9 mouse cellular contexts compared by ENCODE assay signal in genomic region chr12:57539551-57539985, GRCm38 (mm10). TPM values are rescaled to one million over a fixed set of nuclear protein-coding genes. Genes with fewer than 3 reads are reported as not detected.
DNase-seq lines count a peak whose midpoint lies in the region; ATAC-seq and TF ChIP-seq lines count a peak whose summit lies in the region.
"Had no signal": no experiment of that assay in that cellular context is flagged by ENCODE, and none has a peak within 500 bp of the region (broad histone marks: within the 10 kb centered on the region; RNA-seq: fewer than 3 reads in every experiment).

No protein-coding gene starts in this region.

- no peak for TF ChIP-seq CTCF in hindbrain, postnatal 0 days (IDR thresholded peaks at IDR 0.05; ENCODE audit: low read depth)

- H3K27ac ChIP-seq in hindbrain, embryonic 12.5 days = no peak overlapping the region
- no peak overlapping the region for H3K27ac ChIP-seq in hindbrain, postnatal 0 days
- no peak overlapping the region for H3K27ac ChIP-seq in brown adipose tissue, adult 24 weeks (replicated peaks; ENCODE audit: low read depth, low read length)
- peak overlapping the region; percentile 76 for H3K27ac ChIP-seq in midbrain, embryonic 13.5 days

- peaks cover 16% of the 10 kb centered on the region for H3K4me1 ChIP-seq in hindbrain, embryonic 12.5 days
- H3K4me1 ChIP-seq in hindbrain, postnatal 0 days (ENCODE audit: insufficient read depth, low read length) = no peaks in the 10 kb centered on the region
- no peaks in the 10 kb centered on the region; the same call in 1 of the 2 replicates for H3K4me1 ChIP-seq in brown adipose tissue, adult 24 weeks (ENCODE audit: control insufficient read depth, insufficient read depth, insufficient read length, low read length)
- peaks cover 34% of the 10 kb centered on the region for H3K4me1 ChIP-seq in midbrain, embryonic 13.5 days (replicated peaks)

- 0 out of 2 replicates have a peak overlapping the region, but pooled peaks have one; percentile 22 for H3K4me3 ChIP-seq in hindbrain, embryonic 12.5 days
- H3K4me3 ChIP-seq in hindbrain, postnatal 0 days (ENCODE audit: low read length) = no peak overlapping the region
- peak overlapping the region; percentile 27 for H3K4me3 ChIP-seq in brown adipose tissue, adult 24 weeks (ENCODE audit: insufficient read depth, low read depth, low read length)
- peak overlapping the region; percentile 37 for H3K4me3 ChIP-seq in midbrain, embryonic 13.5 days (replicated peaks)

- no peak overlapping the region for H3K9ac ChIP-seq in hindbrain, embryonic 12.5 days
- no peak overlapping the region for H3K9ac ChIP-seq in hindbrain, postnatal 0 days (replicated peaks; ENCODE audit: low read length)
- peak overlapping the region; percentile 60; the same call in 1 of the 2 replicates for H3K9ac ChIP-seq in midbrain, embryonic 13.5 days (replicated peaks)

- no peak for ATAC-seq in hindbrain, embryonic 12.5 days (ENCODE audit: low FRiP score)
- ATAC-seq in hindbrain, postnatal 0 days = no peak
- ATAC-seq in midbrain, embryonic 13.5 days = no peak

- H3K9me3 ChIP-seq in hindbrain, embryonic 12.5 days (replicated peaks) = no peaks in the 10 kb centered on the region
- no peaks in the 10 kb centered on the region for H3K9me3 ChIP-seq in hindbrain, postnatal 0 days (ENCODE audit: low read length)
- H3K9me3 ChIP-seq in midbrain, embryonic 13.5 days = no peaks in the 10 kb centered on the region

- H3K4me2 ChIP-seq in hindbrain, embryonic 12.5 days (replicated peaks) = 0 out of 2 replicates have a peak overlapping the region, but pooled peaks have one; percentile 4
- no peak overlapping the region for H3K4me2 ChIP-seq in hindbrain, postnatal 0 days (ENCODE audit: low read depth, low read length)
- H3K4me2 ChIP-seq in midbrain, embryonic 13.5 days (replicated peaks) = peak overlapping the region; percentile 61

- WGBS in hindbrain, embryonic 12.5 days = 1% methylated on average over 10 of the region's 10 CpGs
- WGBS in hindbrain, postnatal 0 days = 1% methylated on average over 10 of the region's 10 CpGs
- under 1% methylated on average over 10 of the region's 10 CpGs for WGBS in midbrain, embryonic 13.5 days

- peaks cover 84% of the 10 kb centered on the region for H3K27me3 ChIP-seq in hindbrain, embryonic 12.5 days
- H3K27me3 ChIP-seq in hindbrain, postnatal 0 days (ENCODE audit: insufficient read depth, low read length) = peaks cover 76% of the 10 kb centered on the region
- peaks cover 90% of the 10 kb centered on the region for H3K27me3 ChIP-seq in midbrain, embryonic 13.5 days

- no peak for DNase-seq in hindbrain, postnatal 0 days (ENCODE audit: low spot score)
- DNase-seq in heart, postnatal 4 days = peak; percentile 26
- DNase-seq in layer of hippocampus, adult 11-12 months (ENCODE audit: low spot score) = no peak
- DNase-seq in testis, postnatal 14 days (ENCODE audit: low spot score) = no peak
- DNase-seq in Muller cell, postnatal 12 days (ENCODE audit: inconsistent ontology term) = no peak

- H3K36me3 ChIP-seq in hindbrain, embryonic 12.5 days = no peaks in the 10 kb centered on the region
- H3K36me3 ChIP-seq in hindbrain, postnatal 0 days (ENCODE audit: insufficient read depth, low read length) = no peaks in the 10 kb centered on the region
- H3K36me3 ChIP-seq in midbrain, embryonic 13.5 days = no peaks in the 10 kb centered on the region

RNA-seq across cellular contexts. Expression of gene Foxa1, which starts 7.1 kb away (rescaled TPM):
- polyA plus RNA-seq in hindbrain, embryonic 12.5 days (2016; fragmentation: Nextera tagmentation; extraction: Ambion mirVana) = 2.8 and 3.0 TPM in 2 replicates
- 0.47 and 0.73 TPM in 2 replicates for total RNA-seq in hindbrain, postnatal 0 days (2014; rRNA removed)
- polyA plus RNA-seq in hindbrain, postnatal 0 days (2015; fragmentation: Nextera tagmentation; extraction: Ambion mirVana) = 0.20 and 0.44 TPM in 2 replicates
- polyA plus RNA-seq in brown adipose tissue, adult 24 weeks (2012; ENCODE audit: insufficient read depth, insufficient read length, missing spikeins) = not detected in 2 replicates
- total RNA-seq in heart, postnatal 4 days (2021) = not detected
- 3.0 and 3.8 TPM in 2 replicates for polyA plus RNA-seq in midbrain, embryonic 13.5 days (2015; fragmentation: Nextera tagmentation; extraction: Ambion mirVana)
- total RNA-seq: heart, postnatal 36 days had no signal

RNA-seq across cellular contexts. Expression of gene Ttc6, which starts 24.3 kb away (rescaled TPM):
- polyA plus RNA-seq in hindbrain, embryonic 12.5 days (2016; fragmentation: Nextera tagmentation; extraction: Ambion mirVana) = 1.6 and 1.9 TPM in 2 replicates
- 0.54 and 1.3 TPM in 2 replicates for total RNA-seq in hindbrain, postnatal 0 days (2014; rRNA removed)
- polyA plus RNA-seq in hindbrain, postnatal 0 days (2015; fragmentation: Nextera tagmentation; extraction: Ambion mirVana) = 1.1 TPM in 2 replicates
- polyA plus RNA-seq in brown adipose tissue, adult 24 weeks (2012; ENCODE audit: insufficient read depth, insufficient read length, missing spikeins) = not detected in 2 replicates
- total RNA-seq in heart, postnatal 4 days (2021) = under 1 TPM; 0.05 TPM
- 1.8 and 2.6 TPM in 2 replicates for polyA plus RNA-seq in midbrain, embryonic 13.5 days (2015; fragmentation: Nextera tagmentation; extraction: Ambion mirVana)
- total RNA-seq: heart, postnatal 36 days had no signal
